Mouse (Mus musculus): Measurements from ENCODE around the gene Cebpg. TPM values are rescaled to one million over a fixed set of nuclear protein-coding genes. Genes with fewer than 3 reads are reported as not detected.

The Cebpg gene
- polyA plus RNA-seq (2012; rRNA removed), result 28.6 and 34.1 TPM in 2 replicates

DNA sequence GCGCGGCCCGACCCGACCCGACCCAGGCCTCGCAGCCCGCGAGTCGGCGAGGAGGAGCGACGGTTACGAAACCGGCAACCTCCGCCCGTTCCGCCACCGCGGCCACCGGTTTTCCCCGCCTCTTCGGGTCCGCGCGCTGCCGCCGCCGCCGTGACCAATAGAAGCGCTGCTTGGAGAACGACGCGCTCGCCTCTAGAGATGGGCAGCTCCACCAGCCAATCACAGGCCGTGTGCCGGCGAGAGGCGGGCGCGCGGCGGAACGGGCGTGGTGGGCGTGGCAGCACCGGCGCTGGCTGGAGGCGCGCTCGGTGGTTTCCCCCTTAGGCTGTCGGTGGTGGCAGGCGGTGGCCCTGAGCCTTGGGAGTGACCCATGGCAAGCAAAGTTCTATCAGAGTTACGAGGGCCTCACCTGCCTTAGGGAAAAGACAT, at the start of gene Cebpg:
Gene Cebpg, minus strand, starts transcription at position 138 of the 429 bp plus-strand sequence.

Other genes with a start within 250 kb of the Cebpg start
- gene Chst8, start 243.9 kb downstream of the Cebpg start, polyA plus RNA-seq (2012; rRNA removed), result 11.8 and 14.2 TPM in 2 replicates
- 42.1 and 45.2 TPM in 2 replicates for gene Pepd, start 144.2 kb downstream of the Cebpg start, polyA plus RNA-seq (2012; rRNA removed)
- gene Cebpa, start 62.7 kb upstream of the Cebpg start, polyA plus RNA-seq (2012; rRNA removed), result 2.0 and 3.7 TPM in 2 replicates
- gene Slc7a10, start 129.8 kb upstream of the Cebpg start, polyA plus RNA-seq (2012; rRNA removed), result 7.6 and 7.9 TPM in 2 replicates
- 86.4 and 92.5 TPM in 2 replicates for gene Lrp3, start 158.9 kb upstream of the Cebpg start, polyA plus RNA-seq (2012; rRNA removed)